Mouse (Mus musculus) spleen, postnatal 10 days (tissue): ENCODE data around the gene Akr1a1.
"Not testable (repeated sequence)": the region's sequence is repeated elsewhere in the genome, so short reads cannot be mapped to it uniquely, and the experiment has no call there.

Experiments used
- DNase-seq, 2 experiments: peaks; one replicate each; pipeline ENCODE4 v3.0.0; 2021 to 2022; ENCODE audit warnings: low spot score in 2 of 2

Gene Akr1a1

DNA sequence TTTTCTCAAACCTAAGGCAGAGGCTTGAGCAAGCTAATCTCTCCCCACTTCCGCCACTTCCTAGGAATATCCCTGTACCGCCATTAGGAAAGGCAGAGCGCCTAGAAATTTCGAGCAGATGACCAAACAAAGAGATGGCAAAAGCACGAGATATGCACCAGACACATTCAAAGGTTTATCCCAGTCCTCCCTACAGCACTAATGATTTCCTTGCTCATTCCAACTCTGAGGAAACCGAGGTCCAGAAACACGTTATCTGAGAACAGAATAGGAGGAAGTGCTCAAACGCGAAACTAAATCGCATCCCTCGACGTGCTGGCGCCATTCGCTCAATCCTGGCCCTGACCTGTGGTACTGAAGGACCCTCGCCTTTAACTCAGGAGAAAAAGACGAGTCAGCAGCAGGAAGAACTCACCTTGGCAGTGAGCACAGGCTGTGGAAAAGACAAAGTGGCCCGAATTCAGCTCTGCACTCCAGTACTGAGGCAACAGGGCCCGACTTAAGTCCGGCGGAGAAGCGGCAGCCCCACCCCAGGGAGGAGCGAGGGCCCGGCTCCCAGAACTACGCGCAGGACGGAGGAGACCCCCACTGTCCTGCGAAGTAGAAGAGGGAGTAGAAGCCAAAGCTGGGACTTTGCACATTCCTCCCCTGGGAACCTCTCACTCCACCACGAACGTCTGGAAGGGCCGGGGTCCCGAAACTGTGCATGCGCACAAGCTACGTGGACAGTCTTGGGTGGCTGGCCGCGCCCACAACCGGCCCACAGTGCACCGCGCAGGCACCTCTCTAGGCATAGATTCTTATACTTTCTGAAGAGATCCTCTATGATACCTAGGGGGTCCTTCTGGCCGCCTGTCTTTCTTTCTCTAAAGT is at the start of gene Akr1a1:
Akr1a1 (minus strand) TSS at position 757 of the 873 bp plus-strand sequence.
- DNase-seq: peak; percentile 81 to 88

DNA sequence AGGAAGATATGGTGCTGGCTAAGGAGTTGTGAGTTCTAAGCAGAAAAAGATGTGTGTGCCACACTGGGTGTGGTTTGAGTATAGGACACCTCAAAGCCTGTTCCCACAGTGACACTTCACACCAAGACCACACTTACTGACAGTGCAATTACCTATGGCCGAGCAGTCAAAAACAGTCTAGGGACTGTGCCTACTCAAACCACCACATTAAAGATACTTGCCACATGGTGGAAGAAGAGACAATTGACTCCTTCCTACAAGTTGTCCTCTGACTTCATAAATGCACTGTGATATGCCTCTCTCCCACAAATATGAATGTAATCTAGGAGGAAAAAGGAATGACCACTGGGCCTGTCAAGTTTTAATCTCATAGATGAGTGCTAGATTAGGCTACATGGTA is 49.5 kb upstream of the Akr1a1 start:
- DNase-seq: no peak

DNA sequence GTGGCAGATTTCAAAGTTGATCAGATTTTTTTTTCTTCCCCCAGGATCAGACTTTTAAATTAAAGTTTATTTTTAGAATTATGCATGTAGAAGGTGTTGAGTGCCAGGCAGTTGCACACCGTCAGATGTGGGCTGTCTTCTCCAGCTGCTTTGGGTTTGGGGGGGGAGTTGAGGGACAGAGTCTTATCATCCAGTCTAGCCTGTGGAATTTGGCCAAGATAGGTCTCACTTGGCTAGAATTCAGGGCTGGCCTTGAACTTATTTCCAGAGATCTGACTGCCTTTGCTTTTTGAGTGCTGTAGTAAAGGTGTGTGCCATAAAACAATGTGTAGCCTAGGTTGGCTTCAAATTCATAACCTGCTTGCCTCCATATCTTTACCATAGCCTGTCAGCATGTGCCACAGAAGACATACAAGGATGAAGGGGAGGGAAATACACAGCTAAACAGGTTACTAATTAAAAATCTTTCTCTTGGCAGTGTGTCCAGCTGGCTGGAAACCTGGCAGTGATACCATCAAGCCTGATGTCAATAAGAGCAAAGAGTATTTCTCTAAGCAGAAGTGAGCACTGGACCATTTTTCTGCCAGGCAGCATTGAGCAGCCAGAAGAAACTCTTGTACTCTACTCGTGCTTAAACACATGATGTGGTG is 47.3 kb upstream of the Akr1a1 start:
- no peak for DNase-seq

DNA sequence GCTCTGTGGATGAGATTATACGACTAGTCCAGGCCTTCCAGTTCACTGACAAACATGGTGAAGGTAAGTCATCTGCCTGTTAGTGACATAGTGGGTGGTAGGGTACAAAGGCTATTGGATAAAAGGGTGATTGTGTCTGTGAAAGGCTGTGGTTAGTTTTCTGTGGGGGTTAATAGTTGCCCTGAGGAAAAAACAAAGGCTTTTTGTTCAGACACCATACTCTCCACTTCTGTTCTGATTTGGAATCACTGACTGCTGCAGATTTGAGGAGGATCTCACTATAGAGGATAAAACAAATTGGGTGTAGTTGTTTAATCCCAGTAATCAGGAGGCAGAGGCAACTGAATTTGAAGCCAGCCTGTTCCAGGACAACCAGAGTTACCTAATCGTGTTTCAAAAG is 42.3 kb upstream of the Akr1a1 start:
- DNase-seq: no peak

DNA sequence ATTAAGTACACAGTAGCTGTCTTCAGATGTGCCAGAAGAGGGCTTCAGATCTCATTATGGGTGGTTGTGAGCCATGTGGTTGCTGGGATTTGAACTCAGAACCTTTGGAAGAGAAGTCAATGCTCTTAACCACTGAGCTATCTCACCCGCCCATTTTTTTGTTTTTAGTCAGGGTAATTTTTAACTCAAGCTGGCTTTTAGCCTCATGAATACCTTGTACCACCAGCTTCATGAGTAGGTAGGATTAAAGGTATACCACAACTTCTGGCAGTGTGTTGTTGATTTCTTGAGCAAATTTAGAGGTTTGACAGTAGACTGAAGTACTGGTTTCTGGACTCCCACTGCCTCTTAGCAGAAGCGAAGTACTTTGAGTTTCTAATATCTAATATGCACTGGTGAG is 40.7 kb upstream of the Akr1a1 start:
- DNase-seq: no peak

DNA sequence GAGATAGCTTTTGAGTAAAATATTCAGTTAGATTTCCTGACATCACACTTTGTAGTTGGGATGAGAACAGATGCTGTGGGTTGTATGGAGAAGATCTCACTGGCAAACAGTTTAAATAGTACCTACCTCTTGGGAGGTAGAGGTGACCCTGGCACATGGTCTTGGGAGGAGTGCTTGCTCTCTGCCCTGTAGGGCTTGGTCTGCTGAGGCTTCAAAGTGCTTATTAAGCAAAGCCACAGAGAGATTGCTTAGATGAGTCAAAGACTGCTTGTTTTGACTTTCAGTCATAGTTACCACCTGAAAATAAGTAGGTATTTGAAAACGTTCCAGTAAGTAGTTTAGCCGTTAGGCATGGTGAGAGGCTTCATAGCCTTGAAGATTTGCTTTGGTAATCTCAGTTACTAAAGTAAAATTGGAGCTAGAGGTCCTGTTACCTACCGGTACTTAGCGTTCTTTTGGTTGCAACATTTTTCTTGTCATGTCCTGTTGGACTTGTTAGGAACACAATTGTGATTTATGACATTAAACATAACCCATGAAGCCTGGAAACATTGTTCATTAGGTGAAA is 37.9 kb upstream of the Akr1a1 start:
- no peak for DNase-seq

DNA sequence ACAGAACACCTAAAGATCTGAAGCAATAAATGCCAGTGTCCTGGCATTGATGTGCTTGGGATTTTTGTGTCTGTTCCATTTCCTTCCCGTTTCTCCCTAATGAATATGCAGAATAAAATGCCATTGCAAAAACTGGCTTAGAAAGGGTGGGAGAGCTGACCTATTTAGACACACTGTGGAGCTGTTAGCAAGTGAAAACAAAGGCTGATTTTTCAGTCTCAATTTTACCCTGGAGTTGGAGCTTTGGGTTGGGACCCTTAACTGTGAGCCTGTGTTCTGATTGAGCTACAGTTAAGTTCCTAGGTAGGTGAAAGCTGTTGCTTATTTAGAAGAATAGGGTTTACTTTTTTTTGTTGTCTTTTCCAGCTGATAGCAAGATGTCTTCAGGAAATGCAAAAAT is 35.6 kb upstream of the Akr1a1 start:
- DNase-seq: no peak

DNA sequence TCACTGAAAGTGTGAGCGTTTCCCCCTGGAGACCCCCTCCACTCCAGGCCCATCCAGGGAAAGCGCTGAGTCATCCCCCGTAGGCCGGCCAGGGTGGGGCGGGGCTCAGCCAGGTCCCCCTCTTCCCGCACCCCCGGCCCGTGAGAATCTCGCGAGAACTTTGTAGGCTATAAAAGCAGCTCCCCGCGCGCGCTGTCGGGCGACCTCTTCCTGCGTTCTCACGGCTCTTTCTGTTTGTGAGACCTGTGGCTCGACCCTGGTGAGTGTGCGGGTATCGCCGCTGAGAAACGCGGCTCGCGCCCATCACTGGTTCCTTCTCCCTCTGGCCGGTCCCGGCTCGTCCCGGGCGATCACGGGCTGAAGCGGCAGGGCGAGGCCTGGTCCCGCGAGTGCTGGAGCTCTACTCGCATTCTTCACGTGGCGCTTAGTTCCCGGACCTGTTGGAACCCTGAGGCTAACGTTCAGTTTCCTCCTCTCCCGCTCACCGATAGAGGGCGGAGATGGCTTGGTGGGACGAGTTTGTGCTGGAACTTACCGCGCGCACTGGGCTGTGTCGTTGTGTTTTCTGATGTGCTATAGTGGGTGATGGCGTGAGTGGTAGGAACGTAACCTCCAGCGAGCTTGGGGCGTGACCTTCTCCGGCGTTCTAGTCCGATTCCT is 34.1 kb upstream of the Akr1a1 start, which contains the start of gene Prdx1:
Prdx1 (plus strand) TSS at position 143 of the 660 bp plus-strand sequence.
- peak; percentile 87 to 92 for DNase-seq

DNA sequence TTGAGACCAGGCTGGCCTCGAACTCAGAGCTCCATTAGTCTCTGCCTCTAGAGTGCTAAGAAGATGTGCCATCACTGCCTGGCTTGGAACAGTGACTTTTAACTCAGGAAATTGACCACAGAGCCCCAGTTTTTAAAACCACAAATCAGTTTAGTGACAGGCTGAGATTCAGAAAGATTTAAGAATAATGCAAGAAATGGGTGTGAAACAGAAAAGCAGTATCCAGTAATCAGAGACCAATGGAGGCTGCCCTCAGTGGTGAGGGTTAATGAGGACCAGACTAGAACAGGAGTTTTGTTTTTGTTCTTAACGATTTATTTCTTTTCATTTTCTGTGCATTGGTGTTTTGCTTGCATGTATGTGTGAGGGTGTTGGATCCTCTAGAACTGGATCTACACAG is 33.2 kb upstream of the Akr1a1 start:
- no peak for DNase-seq

DNA sequence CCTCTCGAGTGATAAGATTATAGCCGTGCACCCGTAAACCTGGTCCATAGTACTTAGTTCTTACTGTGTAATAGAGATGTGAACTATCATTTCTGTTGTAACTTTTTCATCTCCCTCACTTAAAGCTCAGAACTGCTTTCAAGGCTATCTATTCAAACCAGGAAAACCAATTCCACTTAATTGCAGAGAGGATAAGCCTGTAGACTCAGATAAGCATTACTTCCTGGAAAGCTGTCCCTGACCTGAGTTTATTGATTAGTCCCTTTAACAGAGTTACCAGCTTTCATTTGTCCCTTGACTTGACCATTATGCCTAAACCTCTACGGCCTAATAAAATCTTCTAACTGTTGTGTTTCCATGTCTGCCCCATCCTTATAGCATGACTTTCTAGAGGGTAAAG is 32.5 kb upstream of the Akr1a1 start:
- no peak for DNase-seq

DNA sequence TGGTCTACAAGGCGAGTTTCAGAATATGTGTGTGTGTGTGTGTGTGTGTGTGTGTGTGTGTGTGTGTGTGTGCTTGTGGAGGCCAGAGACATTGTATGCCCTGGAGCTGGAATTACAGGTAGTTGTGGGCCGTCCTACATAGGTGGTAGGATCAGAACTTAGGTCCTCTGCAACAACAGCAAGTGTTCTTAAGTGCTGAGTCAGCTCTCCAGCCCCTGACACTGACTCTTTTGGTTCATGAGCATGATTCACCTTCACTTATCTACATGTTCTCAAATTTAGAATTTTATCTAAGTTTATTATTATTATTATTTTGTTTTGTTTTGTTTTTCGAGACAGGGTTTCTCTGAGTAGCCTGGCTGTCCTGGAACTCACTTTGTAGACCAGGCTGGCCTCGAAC is 29.0 kb upstream of the Akr1a1 start:
- not testable (repeated sequence) for DNase-seq

DNA sequence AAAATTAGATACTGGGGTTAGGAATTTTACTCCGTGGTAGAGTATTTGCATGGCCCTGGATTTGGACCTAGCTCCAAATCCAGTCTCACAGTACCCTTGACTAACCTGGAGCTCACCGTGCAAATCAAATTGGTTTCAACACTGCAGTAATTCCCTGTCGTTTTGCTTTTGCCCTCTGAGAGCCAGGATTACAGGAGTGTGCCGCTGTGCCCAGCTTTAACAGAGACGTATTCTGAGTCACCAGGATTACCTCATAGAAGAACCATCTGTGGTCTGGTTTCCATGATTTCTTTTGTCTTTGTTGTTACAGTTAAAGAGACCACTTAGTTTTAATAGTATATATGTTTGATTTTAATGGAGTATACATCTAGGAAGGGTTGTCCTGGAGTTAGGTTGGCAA is 27.7 kb upstream of the Akr1a1 start:
- DNase-seq: no peak

DNA sequence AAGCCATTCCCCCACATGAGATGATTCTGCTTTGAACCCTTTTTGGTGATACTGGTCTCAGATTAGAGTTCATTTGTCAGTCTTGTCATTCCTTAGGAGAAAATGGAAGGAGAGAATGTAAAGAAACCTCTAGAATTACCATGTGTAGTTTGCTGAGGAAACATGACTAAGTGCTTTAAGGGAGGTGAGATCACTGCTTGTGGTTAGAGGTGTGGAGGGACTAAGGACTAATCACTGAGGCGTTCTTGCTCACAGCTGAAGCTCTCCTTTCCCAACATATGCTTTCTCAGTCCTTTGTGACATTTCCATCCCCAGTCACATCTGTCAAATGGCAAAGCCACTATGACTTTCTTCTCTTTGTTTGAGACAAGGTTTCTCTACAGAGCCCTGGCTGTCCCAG is 26.3 kb upstream of the Akr1a1 start:
- DNase-seq: no peak

DNA sequence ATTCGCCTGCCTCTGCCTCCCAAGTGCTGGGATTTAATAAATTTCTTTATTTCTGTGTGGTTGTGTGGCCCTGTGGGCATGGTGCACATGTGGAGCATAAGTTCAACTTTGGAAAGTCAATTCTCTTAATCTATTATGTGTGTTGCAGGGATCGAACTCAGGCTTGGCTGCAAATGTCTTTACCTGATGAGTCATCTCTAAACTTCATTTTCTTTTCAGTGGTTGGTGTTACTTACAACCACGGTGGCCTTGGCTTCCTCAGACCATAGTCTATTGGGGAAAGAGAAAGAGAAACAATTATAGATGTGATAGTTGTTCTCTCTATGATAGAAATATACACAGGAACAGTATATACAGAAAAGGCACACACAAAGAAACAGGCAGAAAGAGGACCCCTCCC is 24.5 kb upstream of the Akr1a1 start:
- no peak for DNase-seq

DNA sequence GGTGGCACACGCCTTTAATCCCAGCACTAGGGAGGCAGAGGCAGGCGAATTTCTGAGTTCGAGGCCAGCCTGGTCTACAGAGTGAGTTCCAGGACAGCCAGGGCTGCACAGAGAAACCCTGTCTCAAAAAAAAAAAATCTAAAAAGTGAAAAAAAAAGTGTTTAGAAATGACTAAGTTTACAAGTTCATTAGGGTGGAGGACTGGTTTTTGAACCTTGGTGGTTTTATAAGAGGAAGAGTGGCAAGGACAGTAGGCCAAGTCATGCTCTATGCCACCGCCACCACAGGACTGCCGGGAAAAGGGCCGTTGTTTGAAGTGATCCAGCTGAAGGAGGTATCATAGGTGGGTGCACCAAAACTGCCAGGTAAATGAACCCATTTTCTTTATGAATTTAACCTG is 23.3 kb upstream of the Akr1a1 start:
- DNase-seq: not testable (repeated sequence)

DNA sequence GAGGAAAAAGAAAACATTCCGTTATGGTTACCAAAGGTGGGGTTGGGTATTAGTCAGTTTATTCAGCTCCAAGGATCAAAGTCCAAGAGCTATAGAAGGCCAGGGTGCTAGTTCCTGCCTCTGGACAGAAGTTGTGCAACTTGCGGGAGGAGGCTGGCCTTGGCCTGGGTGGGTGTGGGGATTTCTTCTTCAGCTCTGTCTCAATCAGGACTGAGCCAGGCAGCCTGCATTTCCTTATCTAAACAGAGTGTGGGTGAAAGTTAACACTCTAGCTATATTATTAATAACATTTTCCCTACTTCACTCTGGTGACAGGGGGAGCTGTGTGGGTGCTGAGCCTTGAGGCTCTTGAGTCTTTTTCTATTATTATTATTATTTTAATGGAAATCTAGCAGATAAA is 21.3 kb upstream of the Akr1a1 start:
- peak in 1 of 2 experiments; percentile 57 for DNase-seq

DNA sequence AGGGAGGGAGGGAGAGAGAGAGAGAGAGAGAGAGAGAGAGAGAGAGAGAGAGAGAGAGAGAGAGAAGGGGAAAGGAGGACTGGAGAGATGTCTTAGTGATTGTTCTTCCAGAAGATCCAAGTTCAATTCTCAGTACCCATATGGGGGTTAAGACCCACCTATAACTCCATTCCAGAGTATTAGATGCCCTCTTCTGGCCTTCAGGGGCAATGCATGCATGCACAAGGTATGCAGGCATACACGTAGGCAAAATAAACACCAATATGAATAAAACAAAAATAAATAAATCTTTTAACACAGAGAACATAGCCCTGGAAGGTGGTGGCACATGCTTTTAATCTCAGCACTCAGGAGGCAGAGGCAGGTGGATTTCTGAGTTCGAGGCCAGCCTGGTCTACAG is 17.8 kb upstream of the Akr1a1 start:
- DNase-seq: peak in 1 of 2 experiments; percentile 36

DNA sequence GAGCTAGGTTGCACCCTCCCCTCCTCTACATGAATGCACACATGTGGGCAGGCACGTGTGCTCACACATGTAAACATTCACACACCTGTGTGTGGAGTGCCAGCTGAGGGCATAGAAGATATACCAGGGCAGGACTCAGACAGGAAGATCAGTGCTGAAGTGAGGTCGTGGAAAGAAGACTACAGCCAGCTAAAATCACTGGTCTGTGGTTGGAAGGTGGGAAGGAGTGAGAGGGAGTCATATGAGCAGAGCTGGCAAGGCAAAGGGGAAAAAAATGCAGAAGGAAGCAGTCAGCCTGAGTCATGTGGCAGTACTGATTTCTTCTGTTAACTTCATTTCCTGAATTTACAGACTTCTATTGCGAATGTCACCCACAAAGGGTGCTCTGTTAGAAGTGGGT is 16.7 kb upstream of the Akr1a1 start:
- no peak for DNase-seq

DNA sequence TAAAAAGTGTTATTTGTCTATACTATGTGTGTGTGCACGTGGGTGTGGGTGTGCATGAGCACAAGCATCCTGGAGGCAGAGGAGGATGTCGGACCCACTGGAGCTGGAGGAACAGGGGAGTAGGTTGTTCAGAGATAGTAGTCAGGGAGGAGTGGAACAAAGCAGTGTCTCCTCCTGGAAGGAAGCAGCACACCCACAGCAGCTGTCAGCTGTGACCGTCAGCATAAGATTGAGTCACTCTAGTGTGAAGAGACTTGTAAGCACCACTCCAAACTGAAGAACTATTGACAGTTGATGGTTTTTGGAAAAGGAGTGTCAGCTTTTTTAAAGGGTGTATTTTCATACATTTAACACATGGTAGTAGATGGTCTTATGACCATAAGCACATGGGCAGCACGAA is 15.1 kb upstream of the Akr1a1 start:
- DNase-seq: no peak

DNA sequence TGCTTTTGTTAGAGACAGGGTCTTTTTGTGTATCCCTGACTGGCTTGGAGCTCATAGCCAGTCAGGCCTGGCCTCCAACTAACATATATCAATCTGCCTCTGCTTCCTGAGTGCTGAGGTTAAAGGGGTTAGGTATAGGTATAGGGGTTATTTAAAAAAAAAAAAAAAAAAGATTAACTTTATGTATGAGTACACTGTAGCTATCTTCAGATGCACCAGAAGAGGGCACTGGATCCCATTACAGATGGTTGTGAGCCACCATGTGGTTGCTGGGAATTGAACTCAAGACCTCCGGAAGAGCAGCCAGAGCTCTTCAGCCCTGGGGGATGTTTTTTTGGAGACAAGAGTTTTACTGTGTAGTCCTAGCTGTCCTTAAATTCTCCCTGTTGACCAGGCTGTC is 10.5 kb upstream of the Akr1a1 start:
- no peak for DNase-seq

DNA sequence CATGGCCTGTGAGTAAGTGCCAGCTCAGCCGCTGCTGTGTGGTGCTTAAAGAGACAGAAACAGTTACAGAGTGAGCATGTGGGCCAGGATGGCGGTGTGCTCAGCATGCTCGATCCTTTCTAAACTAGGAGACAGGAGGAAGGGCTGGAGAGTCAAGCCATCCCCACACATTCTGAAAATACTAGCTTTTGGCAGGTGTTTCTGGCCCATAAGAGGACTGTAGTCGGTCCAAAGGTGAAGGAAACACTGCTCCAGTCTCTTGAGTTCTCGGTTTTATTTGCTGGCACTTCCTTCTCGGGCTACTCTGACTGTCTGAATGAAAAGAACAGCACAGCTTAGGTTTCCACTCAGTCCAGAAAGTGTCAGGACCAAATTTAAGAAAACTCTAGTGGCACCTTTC is 9.3 kb upstream of the Akr1a1 start:
- no peak for DNase-seq

DNA sequence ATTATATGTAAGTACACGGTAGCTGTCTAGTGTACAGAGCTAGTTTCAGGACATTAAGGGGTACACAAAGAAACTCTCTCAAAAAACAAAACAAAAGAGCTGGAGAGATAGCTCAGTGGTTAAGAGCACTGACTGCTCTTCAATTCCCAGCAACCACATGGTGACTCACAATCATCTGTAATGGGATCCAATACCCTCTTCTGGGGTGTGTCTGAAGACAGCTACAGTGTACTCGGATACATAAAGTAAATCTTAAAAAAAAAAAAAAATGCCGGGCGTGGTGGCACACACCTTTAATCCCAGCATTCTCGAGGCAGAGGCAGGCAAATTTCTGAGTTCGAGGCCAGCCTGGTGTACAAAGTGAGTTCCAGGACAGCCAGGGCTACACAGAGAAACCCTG is 8.4 kb upstream of the Akr1a1 start:
- DNase-seq: not testable (repeated sequence)
